Mouse (Mus musculus) E14TG2a.4 (cell line): Measurements from ENCODE around the gene Ctnnd2.

Experiments
- CTCF ChIP-seq: conservative IDR thresholded peaks from 2 replicates; pipeline ENCODE4 v1.5.1; 2014; ENCODE audit warnings: low read length
- NANOG ChIP-seq: IDR thresholded peaks from 2 replicates; pipeline ENCODE4 v1.6.1; 2014; ENCODE audit warnings: borderline replicate concordance, low read length, mixed read lengths

DNA sequence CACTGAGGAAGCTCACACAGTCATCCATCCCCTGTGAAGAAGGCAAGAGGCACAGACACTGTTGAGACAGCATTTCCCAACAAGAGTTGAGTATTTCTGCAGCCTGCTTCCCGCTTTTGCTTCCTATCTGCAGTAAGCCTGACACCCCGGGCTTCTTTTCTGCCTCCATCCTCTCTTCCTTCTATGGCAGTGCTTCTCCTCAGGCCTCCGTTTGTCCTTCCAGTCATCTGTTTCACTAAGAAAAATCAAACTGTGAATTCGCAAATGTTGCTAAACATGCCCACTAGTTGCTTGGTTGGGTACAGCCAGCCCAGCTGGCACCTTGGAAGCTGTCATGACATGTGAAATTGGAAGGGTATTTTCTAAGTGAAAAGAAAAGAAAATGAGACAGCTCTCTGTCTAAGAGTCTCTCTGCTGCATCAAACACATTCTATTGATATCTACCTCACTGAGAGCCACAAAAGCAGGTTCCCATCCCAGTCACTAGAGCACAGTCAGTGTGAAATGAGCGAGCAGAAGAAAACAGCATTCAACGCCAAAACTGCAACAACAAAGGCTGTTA is 201.3 kb downstream of the Ctnnd2 start:
- TF ChIP-seq CTCF (no peak), NANOG (no peak)
